Mouse (Mus musculus): ENCODE measurements around the gene Alkbh3. TPM values are rescaled to one million over a fixed set of nuclear protein-coding genes. Genes with fewer than 3 reads are reported as not detected.

The Alkbh3 gene
- polyA plus RNA-seq, 1 experiment from 2014 or later: 46.3 TPM

- no peak overlapping the region for H3K27ac ChIP-seq
- no peak overlapping the region for H3K4me2 ChIP-seq
- peaks cover 28% of the 10 kb centered on the region for H3K4me1 ChIP-seq (replicated peaks)
- no peak overlapping the region for H3K9ac ChIP-seq
- H3K27me3 ChIP-seq: no peaks in the 10 kb centered on the region
- no peaks in the 10 kb centered on the region for H3K9me3 ChIP-seq
- WGBS: 95% methylated on average over 3 of the region's 3 CpGs
- H3K4me3 ChIP-seq: no peak overlapping the region
- no peaks in the 10 kb centered on the region for H3K36me3 ChIP-seq
- ATAC-seq (ENCODE audit: low FRiP score): no peak
These were observed 31.9 kb upstream of the Alkbh3 start for GRCm38 (mm10) chr2:94042461-94042860.

DNA sequence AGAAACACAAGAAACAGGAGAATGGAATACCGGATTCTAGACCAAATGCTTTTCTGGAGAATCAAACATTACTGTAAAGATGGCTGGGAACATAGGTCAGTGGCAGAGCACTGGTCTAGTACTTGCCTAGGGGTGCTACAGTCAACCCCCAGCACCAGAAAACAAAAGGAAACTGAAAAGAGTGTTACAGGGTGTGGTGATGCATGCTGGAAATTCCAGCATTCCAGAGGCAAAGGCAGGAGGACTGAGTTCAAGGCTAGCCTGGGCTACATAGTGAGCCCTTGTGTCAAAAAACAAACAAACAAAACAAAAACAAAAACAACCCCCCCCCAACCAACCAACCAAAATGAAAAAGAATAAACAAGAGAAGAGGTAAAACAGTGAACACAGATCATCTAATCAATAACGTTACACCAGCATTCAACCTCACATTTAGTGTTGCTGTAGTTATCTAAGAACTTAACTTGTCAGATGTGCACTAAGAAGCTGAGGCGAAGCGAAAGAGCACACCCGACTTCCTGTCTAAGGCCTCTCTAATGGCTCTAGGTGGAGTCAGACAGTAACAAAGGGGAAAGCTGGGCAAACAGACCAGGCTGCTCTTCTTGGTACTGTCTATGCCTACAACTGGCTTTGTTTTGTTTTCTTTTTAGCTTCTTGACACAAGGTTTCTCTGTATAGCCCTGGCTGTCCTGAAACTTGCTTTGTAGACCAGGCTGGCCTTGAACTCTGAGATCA, 30.0 kb upstream of the Alkbh3 start:
- no peaks in the 10 kb centered on the region for H3K36me3 ChIP-seq
- no peak for ATAC-seq (ENCODE audit: low FRiP score)
- no peak overlapping the region for H3K27ac ChIP-seq
- 92% methylated on average over 5 of the region's 5 CpGs for WGBS
- H3K4me2 ChIP-seq: no peak overlapping the region
- H3K9ac ChIP-seq: no peak overlapping the region
- no peaks in the 10 kb centered on the region for H3K9me3 ChIP-seq
- H3K27me3 ChIP-seq: no peaks in the 10 kb centered on the region
- H3K4me1 ChIP-seq (replicated peaks): peaks cover 25% of the 10 kb centered on the region
- no peak overlapping the region for H3K4me3 ChIP-seq

DNA sequence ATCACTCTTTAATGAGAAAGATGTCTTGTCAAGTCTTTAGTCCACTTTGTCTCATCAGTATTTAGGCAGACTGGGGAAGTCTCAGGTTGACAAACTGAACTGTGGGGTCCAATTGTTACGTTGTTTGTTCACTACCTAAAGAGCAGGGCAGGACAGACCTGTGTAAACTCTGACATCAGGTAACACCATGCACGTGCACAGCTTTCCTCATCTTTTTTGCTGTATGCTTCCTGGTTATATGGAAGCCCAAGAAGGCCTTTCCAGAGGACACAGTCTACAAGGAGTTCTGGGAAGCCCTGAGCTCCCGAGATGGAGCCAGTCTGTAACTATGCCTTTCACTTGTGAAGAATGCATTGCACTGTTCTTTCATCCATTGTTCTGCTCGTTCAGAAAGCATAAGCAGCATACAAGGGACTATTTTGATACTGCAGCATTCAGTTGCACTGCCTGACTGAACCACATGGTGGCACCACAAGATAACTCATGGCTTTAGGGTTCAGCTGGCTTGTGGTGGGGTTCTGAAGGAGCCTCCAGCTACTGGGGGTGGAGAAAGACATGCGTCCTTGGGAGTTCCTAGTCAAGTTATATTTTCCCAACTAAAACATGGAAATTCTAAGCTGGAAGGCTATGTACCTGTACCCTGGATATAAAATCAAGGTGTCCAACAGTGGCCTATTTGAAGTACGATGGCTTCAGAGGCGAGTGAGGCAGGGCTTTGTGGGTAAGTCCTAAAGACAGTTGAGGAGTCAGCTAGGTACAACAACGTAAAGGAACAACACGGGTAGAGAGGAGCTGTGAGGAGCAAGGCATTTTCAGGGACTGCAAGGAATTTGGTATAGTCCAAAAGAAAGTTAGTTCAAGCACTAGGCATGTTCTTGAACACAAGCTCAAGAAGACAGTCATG, 25.1 kb upstream of the Alkbh3 start:
- no peak overlapping the region for H3K4me2 ChIP-seq

DNA sequence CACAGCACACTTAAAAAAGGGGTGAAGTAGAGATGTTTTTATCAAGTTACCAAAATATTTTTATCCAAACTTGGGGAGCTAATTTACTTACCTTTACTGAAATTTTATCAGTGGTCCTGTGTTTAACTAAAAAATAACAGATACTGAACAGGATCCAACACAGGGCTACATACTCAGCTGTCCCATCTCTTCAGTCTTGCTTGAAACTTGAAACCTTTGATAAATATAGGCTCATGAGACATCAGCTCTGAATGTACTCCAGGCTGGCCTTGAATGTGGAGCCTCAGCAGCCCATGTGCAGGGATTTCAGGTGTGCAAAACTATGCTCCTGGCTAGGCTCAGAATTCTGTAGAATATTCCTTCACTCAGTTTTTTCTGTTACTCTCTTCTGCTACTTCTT, 20.0 kb upstream of the Alkbh3 start:
- H3K4me3 ChIP-seq: no peak overlapping the region
- H3K9me3 ChIP-seq: no peaks in the 10 kb centered on the region
- H3K36me3 ChIP-seq: peaks cover 20% of the 10 kb centered on the region
- no peak overlapping the region for H3K4me2 ChIP-seq
- H3K4me1 ChIP-seq (replicated peaks): no peaks in the 10 kb centered on the region; the same call in 1 of the 2 replicates
- no peak overlapping the region for H3K27ac ChIP-seq
- no peak for ATAC-seq (ENCODE audit: low FRiP score)
- H3K27me3 ChIP-seq: no peaks in the 10 kb centered on the region
- H3K9ac ChIP-seq: no peak overlapping the region

More for the DNA sequence above, 25.1 kb upstream of the Alkbh3 start:
- H3K4me3 ChIP-seq: no peak overlapping the region
- H3K27ac ChIP-seq: 0 out of 2 replicates have a peak overlapping the region, but pooled peaks have one; percentile 40
- no peaks in the 10 kb centered on the region for H3K27me3 ChIP-seq
- no peaks in the 10 kb centered on the region for H3K9me3 ChIP-seq
- no peaks in the 10 kb centered on the region; the same call in 1 of the 2 replicates for H3K4me1 ChIP-seq (replicated peaks)
- peak overlapping the region; percentile 56; the same call in 1 of the 2 replicates for H3K9ac ChIP-seq
- peaks cover 20% of the 10 kb centered on the region for H3K36me3 ChIP-seq
- peak; percentile 88 for ATAC-seq (ENCODE audit: low FRiP score)
- 67% methylated on average over 9 of the region's 9 CpGs for WGBS

- Histone ChIP-seq H3K4me3 (no peak overlapping the region), H3K9me3 (no peaks in the 10 kb centered on the region), H3K9ac (no peak overlapping the region), H3K27ac (no peak overlapping the region), H3K36me3 (no peaks in the 10 kb centered on the region), H3K4me2 (no peak overlapping the region), H3K4me1 (replicated peaks) (no peaks in the 10 kb centered on the region), H3K27me3 (no peaks in the 10 kb centered on the region)
- ATAC-seq (ENCODE audit: low FRiP score): no peak
- 58% methylated on average over 6 of the region's 6 CpGs for WGBS
These were observed 14.0 kb upstream of the Alkbh3 start for GRCm38 (mm10) chr2:94024637-94025036.

- 2% methylated on average over 2 of the region's 2 CpGs for WGBS
- no peak overlapping the region for H3K4me2 ChIP-seq
- no peak overlapping the region for H3K4me3 ChIP-seq
- ATAC-seq (ENCODE audit: low FRiP score): peak; percentile 61; the same call in 1 of the 2 replicates
- no peak overlapping the region for H3K27ac ChIP-seq
- no peak overlapping the region for H3K9ac ChIP-seq
- no peaks in the 10 kb centered on the region for H3K9me3 ChIP-seq
- no peaks in the 10 kb centered on the region for H3K27me3 ChIP-seq
- H3K36me3 ChIP-seq: peaks cover 84% of the 10 kb centered on the region
- no peaks in the 10 kb centered on the region for H3K4me1 ChIP-seq (replicated peaks)
These were observed 8.3 kb downstream of the Alkbh3 start for GRCm38 (mm10) chr2:94002331-94002730.

- no peaks in the 10 kb centered on the region for H3K9me3 ChIP-seq
- no peaks in the 10 kb centered on the region for H3K27me3 ChIP-seq
- H3K9ac ChIP-seq: no peak overlapping the region
- WGBS: 85% methylated on average over 4 of the region's 4 CpGs
- peaks cover 85% of the 10 kb centered on the region for H3K36me3 ChIP-seq
- no peak overlapping the region for H3K4me2 ChIP-seq
- no peak overlapping the region for H3K4me3 ChIP-seq
- H3K27ac ChIP-seq: no peak overlapping the region
- ATAC-seq (ENCODE audit: low FRiP score): no peak
- no peaks in the 10 kb centered on the region for H3K4me1 ChIP-seq (replicated peaks)
These were observed 8.7 kb downstream of the Alkbh3 start for GRCm38 (mm10) chr2:94001918-94002317.

- no peak for ATAC-seq (ENCODE audit: low FRiP score)
- WGBS: 86% methylated on average over 6 of the region's 6 CpGs
- H3K36me3 ChIP-seq: peaks cover 85% of the 10 kb centered on the region
- no peaks in the 10 kb centered on the region for H3K9me3 ChIP-seq
- H3K4me1 ChIP-seq (replicated peaks): no peaks in the 10 kb centered on the region
- no peak overlapping the region for H3K4me2 ChIP-seq
- no peaks in the 10 kb centered on the region for H3K27me3 ChIP-seq
- H3K27ac ChIP-seq: no peak overlapping the region
- no peak overlapping the region for H3K4me3 ChIP-seq
- H3K9ac ChIP-seq: no peak overlapping the region
These were observed 9.2 kb downstream of the Alkbh3 start for GRCm38 (mm10) chr2:94001411-94001810.

DNA sequence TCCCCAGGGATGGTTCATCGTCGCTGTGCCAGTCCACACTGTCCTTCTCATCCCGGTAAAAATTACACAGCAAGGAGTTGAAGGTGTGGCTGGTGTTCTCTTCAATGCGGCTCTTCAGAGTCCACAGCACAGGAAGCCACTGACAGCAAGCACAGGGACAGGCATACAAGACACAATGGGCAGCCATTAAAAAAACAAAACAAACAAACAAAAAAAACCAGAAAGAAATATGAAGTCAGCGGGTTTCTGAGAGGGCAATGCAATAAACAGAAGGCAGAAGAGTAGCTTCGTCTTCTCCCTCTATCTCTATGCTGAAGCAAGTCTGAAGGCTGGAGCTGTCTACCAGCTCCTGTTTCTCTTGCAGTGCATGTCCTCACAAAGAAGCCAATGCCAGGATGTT, 14.4 kb downstream of the Alkbh3 start, which contains the start of gene Gm27027:
TSS of gene Gm27027 (minus strand) at position 101 of the 400 bp plus-strand sequence.
- Histone ChIP-seq H3K27ac (no peak within 1 kb of the TSS), H3K4me3 (no peak within 1 kb of the TSS), H3K36me3 (peaks cover 87% of the 10 kb centered on the region), H3K4me1 (replicated peaks) (peaks cover 19% of the 10 kb centered on the region), H3K9ac (no peak within 1 kb of the TSS), H3K9me3 (no peaks in the 10 kb centered on the region), H3K4me2 (no peak within 1 kb of the TSS), H3K27me3 (no peaks in the 10 kb centered on the region)
- no peak for ATAC-seq (ENCODE audit: low FRiP score)
- 96% methylated on average over 6 of the region's 6 CpGs for whole genome bisulfite sequencing

GRCm38 (mm10) chr2:93992810-93993209, 17.8 kb downstream of the Alkbh3 start:
- Histone ChIP-seq H3K4me3 (no peak overlapping the region), H3K27ac (no peak overlapping the region), H3K27me3 (no peaks in the 10 kb centered on the region), H3K36me3 (peaks cover 92% of the 10 kb centered on the region), H3K4me2 (no peak overlapping the region), H3K9ac (no peak overlapping the region), H3K4me1 (replicated peaks) (peaks cover 19% of the 10 kb centered on the region), H3K9me3 (no peaks in the 10 kb centered on the region)
- ATAC-seq (ENCODE audit: low FRiP score): no peak
- WGBS: 46% methylated on average over 3 of the region's 3 CpGs

GRCm38 (mm10) chr2:93992259-93992658, 18.3 kb downstream of the Alkbh3 start:
- no peak overlapping the region for H3K4me3 ChIP-seq
- peaks cover 92% of the 10 kb centered on the region for H3K36me3 ChIP-seq
- no peaks in the 10 kb centered on the region for H3K9me3 ChIP-seq
- no peak overlapping the region for H3K27ac ChIP-seq
- H3K27me3 ChIP-seq: no peaks in the 10 kb centered on the region
- H3K9ac ChIP-seq: no peak overlapping the region
- no peak for ATAC-seq (ENCODE audit: low FRiP score)
- 25% methylated on average over 5 of the region's 5 CpGs for WGBS
- H3K4me1 ChIP-seq (replicated peaks): peaks cover 19% of the 10 kb centered on the region
- no peak overlapping the region for H3K4me2 ChIP-seq

DNA sequence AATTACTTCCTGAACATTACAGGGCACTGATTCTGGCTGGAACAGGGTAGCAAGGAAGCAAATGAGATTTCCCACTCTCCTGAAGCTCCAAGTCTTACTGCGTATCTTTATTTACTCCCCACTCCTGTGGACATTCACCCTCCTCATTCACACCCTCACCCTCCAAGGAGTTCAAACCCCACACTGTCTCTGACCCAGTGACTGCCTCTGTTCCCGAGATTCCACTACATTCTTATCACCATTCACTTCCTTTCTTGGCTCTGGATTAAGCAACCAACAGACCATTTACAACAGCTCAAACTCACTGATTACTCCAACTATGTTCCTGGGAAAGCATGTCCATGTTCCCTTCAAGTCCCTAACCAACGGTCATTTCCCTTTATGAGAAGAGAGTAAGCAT, 19.3 kb downstream of the Alkbh3 start:
- peaks cover 19% of the 10 kb centered on the region for H3K4me1 ChIP-seq (replicated peaks)
- no peak overlapping the region for H3K4me3 ChIP-seq
- H3K9me3 ChIP-seq: no peaks in the 10 kb centered on the region
- H3K36me3 ChIP-seq: peaks cover 92% of the 10 kb centered on the region
- ATAC-seq (ENCODE audit: low FRiP score): no peak
- H3K27me3 ChIP-seq: no peaks in the 10 kb centered on the region
- H3K4me2 ChIP-seq: no peak overlapping the region
- no peak overlapping the region for H3K27ac ChIP-seq
- WGBS: 94% methylated on average over 3 of the region's 3 CpGs
- no peak overlapping the region for H3K9ac ChIP-seq
